Mouse (Mus musculus) cerebellum, adult 11 months (tissue): Measurements from ENCODE around the gene Mroh8.
"Not testable (repeated sequence)": the region's sequence is repeated elsewhere in the genome, so short reads cannot be mapped to it uniquely, and the experiment has no call there.

Experiments
- DNase-seq: peaks from one replicate; pipeline ENCODE4 v3.0.0; 2022

Mroh8 gene

GRCm38 (mm10) chr2:157187223-157187622 lies 92.1 kb downstream of the Mroh8 start:
- DNase-seq: no peak

- DNase-seq: no peak
Observed at GRCm38 (mm10) chr2:157186504-157186903, 92.8 kb downstream of the Mroh8 start.

- DNase-seq: no peak
Observed at GRCm38 (mm10) chr2:157185022-157185660, 94.2 kb downstream of the Mroh8 start.

GRCm38 (mm10) chr2:157178167-157178566 lies 101.2 kb downstream of the Mroh8 start:
- no peak for DNase-seq

GRCm38 (mm10) chr2:157176248-157176647 lies 103.1 kb downstream of the Mroh8 start:
- no peak for DNase-seq

- DNase-seq: no peak
Observed at GRCm38 (mm10) chr2:157174416-157174815, 104.9 kb downstream of the Mroh8 start.

- no peak for DNase-seq
Observed at GRCm38 (mm10) chr2:157173555-157173954, 105.8 kb downstream of the Mroh8 start.

- no peak for DNase-seq
Observed at GRCm38 (mm10) chr2:157172984-157173383, 106.4 kb downstream of the Mroh8 start.

- no peak for DNase-seq
Observed at GRCm38 (mm10) chr2:157170626-157171025, 108.7 kb downstream of the Mroh8 start.

- DNase-seq: no peak
Observed at GRCm38 (mm10) chr2:157170166-157170565, 109.2 kb downstream of the Mroh8 start.

- DNase-seq: no peak
Observed at GRCm38 (mm10) chr2:157166371-157167080, 112.8 kb downstream of the Mroh8 start.

- DNase-seq: not testable (repeated sequence)
Observed at GRCm38 (mm10) chr2:157165312-157166224, 113.8 kb downstream of the Mroh8 start.

GRCm38 (mm10) chr2:157164101-157164500 lies 115.2 kb downstream of the Mroh8 start:
- no peak for DNase-seq
